Mouse (Mus musculus) lung, embryonic 16.5 days (tissue): ENCODE results near the gene Mycbpap. TPM values are rescaled to one million over a fixed set of nuclear protein-coding genes. Genes with fewer than 3 reads are reported as not detected.

Source experiments
- ATAC-seq: fragments of 200-750 bp; cut with Nextera tagmentation; 2 replicates; pipeline ENCODE4 v1.8.0; 2017; ENCODE audit warnings: low read depth, mild to moderate bottlenecking, moderate library complexity
- H3K27ac ChIP-seq: fragments of 300-500 bp; sonication (generic); 2 replicates; pipeline ENCODE4 v1.5.1; 2014; ENCODE audit warnings: mild to moderate bottlenecking, control low read depth, low read length
- H3K27me3 ChIP-seq: fragments of 300-500 bp; sonication (generic); 2 replicates; pipeline ENCODE4 v1.6.1; 2014; ENCODE audit warnings: low read depth, low read length, mixed read lengths; ENCODE audit not compliant: control insufficient read depth, insufficient read depth
- H3K36me3 ChIP-seq: fragments of 300-500 bp; sonication (generic); 2 replicates; pipeline ENCODE4 v1.6.1; 2014; ENCODE audit warnings: low read length; ENCODE audit not compliant: control insufficient read depth, insufficient read depth
- H3K4me1 ChIP-seq: fragments of 300-500 bp; sonication (generic); replicated peaks from 2 replicates; pipeline ENCODE4 v1.6.1; 2014; ENCODE audit warnings: low read length, mixed read lengths; ENCODE audit not compliant: control insufficient read depth, insufficient read depth
- H3K4me2 ChIP-seq: fragments of 300-500 bp; sonication (generic); 2 replicates; pipeline ENCODE4 v1.6.1; 2014; ENCODE audit warnings: low read depth, low read length, control low read depth
- H3K4me3 ChIP-seq: fragments of 300-500 bp; sonication (generic); 2 replicates; pipeline ENCODE4 v1.5.1; 2014; ENCODE audit warnings: mild to moderate bottlenecking, low read length, control low read depth
- H3K9ac ChIP-seq: fragments of 300-500 bp; sonication (generic); 2 replicates; pipeline ENCODE4 v1.6.1; 2014; ENCODE audit warnings: low read length, control low read depth
- H3K9me3 ChIP-seq: fragments of 300-500 bp; sonication (generic); 2 replicates; pipeline ENCODE4 v1.6.1; 2016; ENCODE audit warnings: low read length; ENCODE audit not compliant: control insufficient read depth
- WGBS: fragments of 180-500 bp; shearing (Covaris S2); extraction: QIAGEN DNeasy Blood & Tissue Kit; methylation state at CpG from one replicate; pipeline ENCODE4 v1.1.7; 2014; 5-methylcytosine and 5-hydroxymethylcytosine counted together
- polyA plus RNA-seq: library from polyadenylated mRNA; unstranded; fragments of >200 nt; fragmentation: Nextera tagmentation; extraction: Ambion mirVana; gene quantifications from 2 replicates; pipeline ENCODE4 v1.2.1, GENCODE M21; 2015

Mycbpap gene
- polyA plus RNA-seq, 1 experiment from 2014 or later, result 8.4 TPM

DNA sequence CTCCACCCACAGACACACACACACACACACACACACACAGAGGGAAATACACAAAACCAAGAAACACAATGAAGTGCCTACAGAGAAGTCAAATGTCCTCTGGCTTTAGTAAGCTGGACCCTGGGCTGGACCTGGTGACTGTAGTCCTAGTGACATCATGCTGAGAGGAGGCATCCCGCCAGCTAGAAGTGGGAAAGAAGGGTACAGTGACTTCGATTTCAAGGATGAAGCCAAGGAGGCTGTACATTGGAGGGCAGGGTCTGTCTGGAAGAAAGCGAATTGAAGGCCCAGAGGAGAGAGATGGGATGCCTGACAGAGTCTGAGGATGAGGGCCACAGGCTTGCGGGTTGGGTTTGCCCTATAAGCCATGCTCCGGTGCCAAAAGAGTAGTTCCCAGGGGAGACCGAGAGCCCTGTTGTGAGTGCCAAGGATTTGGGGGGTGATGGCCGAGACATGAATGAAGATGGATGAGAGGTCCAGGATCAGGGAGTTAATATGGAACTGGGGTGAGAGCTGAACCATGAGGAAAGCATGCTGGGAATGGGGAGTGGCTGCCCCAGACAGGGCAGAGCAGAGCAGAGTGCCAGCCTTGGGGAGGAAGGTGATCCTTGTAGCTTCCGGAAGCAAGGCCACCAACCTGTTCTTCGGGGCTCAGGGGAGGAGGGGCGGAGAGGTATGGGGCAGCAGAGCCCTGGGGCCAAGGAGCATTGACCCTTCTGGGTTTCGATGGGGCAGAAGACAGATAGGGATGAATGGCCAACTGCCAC is 32.6 kb downstream of the Mycbpap start:
- no peak overlapping the region for H3K4me3 ChIP-seq
- H3K27me3 ChIP-seq, result peaks cover 2% of the 10 kb centered on the region; the same call in 1 of the 2 replicates

DNA sequence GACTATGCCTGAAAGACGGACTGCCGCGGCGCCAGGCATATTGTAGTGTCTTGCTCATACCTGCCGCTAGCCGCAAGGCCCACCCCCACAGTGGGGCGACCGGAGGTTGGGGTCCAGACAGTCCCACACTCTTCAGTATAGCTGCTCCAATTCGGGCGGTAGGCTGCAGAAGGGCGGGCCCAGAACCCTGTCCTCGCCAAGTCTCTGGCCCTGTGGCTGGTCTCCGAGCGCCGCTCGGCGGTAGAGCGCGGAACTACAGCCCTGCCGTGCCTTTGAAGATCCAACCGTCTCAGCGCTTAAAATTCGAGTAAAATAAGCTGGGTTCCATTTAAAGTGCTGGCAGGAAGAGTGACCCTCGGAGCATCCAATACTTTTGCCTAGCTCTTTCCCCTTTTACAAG is 35.5 kb downstream of the Mycbpap start, which contains the start of gene Spata20:
TSS of gene Spata20 (minus strand) at position 179 of the 400 bp plus-strand sequence.
- Histone ChIP-seq H3K9ac (no peak within 1 kb of the TSS), H3K4me3 (peak within 1 kb of the TSS; percentile 20), H3K9me3 (no peaks in the 10 kb centered on the region), H3K4me2 (peak within 1 kb of the TSS; percentile 30; the same call in 1 of the 2 replicates), H3K36me3 (no peaks in the 10 kb centered on the region), H3K27me3 (peaks cover 2% of the 10 kb centered on the region; the same call in 1 of the 2 replicates), H3K27ac (no peak within 1 kb of the TSS), H3K4me1 (peaks cover 12% of the 10 kb centered on the region; the same call in 1 of the 2 replicates)
- peak; percentile 69 for ATAC-seq
- WGBS, result 2% methylated on average over 24 of the region's 24 CpGs

More for the DNA sequence above, 32.6 kb downstream of the Mycbpap start:
- peaks cover 25% of the 10 kb centered on the region; the same call in 1 of the 2 replicates for H3K4me1 ChIP-seq
- H3K36me3 ChIP-seq, result no peaks in the 10 kb centered on the region
- no peak for ATAC-seq
- H3K27ac ChIP-seq, result no peak overlapping the region
- no peaks in the 10 kb centered on the region for H3K9me3 ChIP-seq
- no peak overlapping the region for H3K4me2 ChIP-seq
- WGBS, result 79% methylated on average over 11 of the region's 11 CpGs
- no peak overlapping the region for H3K9ac ChIP-seq

- no peak overlapping the region for H3K4me2 ChIP-seq
- peaks cover 2% of the 10 kb centered on the region; the same call in 1 of the 2 replicates for H3K27me3 ChIP-seq
Observed at GRCm38 (mm10) chr11:94485223-94485622, 36.3 kb downstream of the Mycbpap start.

GRCm38 (mm10) chr11:94484636-94485035 is 36.9 kb downstream of the Mycbpap start:
- Histone ChIP-seq H3K4me2 (no peak overlapping the region), H3K36me3 (no peaks in the 10 kb centered on the region), H3K9me3 (no peaks in the 10 kb centered on the region), H3K27me3 (peaks cover 2% of the 10 kb centered on the region; the same call in 1 of the 2 replicates), H3K4me1 (peaks cover 3% of the 10 kb centered on the region; the same call in 1 of the 2 replicates), H3K4me3 (no peak overlapping the region), H3K27ac (no peak overlapping the region), H3K9ac (no peak overlapping the region)
- ATAC-seq, result no peak
- WGBS, result 87% methylated on average over 9 of the region's 9 CpGs

More at GRCm38 (mm10) chr11:94485223-94485622, 36.3 kb downstream of the Mycbpap start:
- ATAC-seq, result no peak
- no peak overlapping the region for H3K9ac ChIP-seq
- no peak overlapping the region for H3K27ac ChIP-seq
- H3K4me3 ChIP-seq, result no peak overlapping the region
- 59% methylated on average over 5 of the region's 5 CpGs for WGBS
- no peaks in the 10 kb centered on the region for H3K9me3 ChIP-seq
- no peaks in the 10 kb centered on the region for H3K36me3 ChIP-seq
- peaks cover 8% of the 10 kb centered on the region; the same call in 1 of the 2 replicates for H3K4me1 ChIP-seq

- WGBS, result 72% methylated on average over 14 of the region's 14 CpGs
- Histone ChIP-seq H3K4me1 (peaks cover 2% of the 10 kb centered on the region; the same call in 1 of the 2 replicates), H3K9ac (no peak overlapping the region), H3K36me3 (no peaks in the 10 kb centered on the region), H3K27me3 (peaks cover 2% of the 10 kb centered on the region; the same call in 1 of the 2 replicates), H3K9me3 (no peaks in the 10 kb centered on the region), H3K4me3 (no peak overlapping the region), H3K27ac (no peak overlapping the region), H3K4me2 (no peak overlapping the region)
- no peak for ATAC-seq
Observed at GRCm38 (mm10) chr11:94483921-94484320, 37.6 kb downstream of the Mycbpap start.

- Histone ChIP-seq H3K27me3 (peaks cover 2% of the 10 kb centered on the region; the same call in 1 of the 2 replicates), H3K4me3 (no peak overlapping the region), H3K36me3 (no peaks in the 10 kb centered on the region), H3K4me2 (no peak overlapping the region), H3K9ac (no peak overlapping the region), H3K4me1 (peaks cover 2% of the 10 kb centered on the region; the same call in 1 of the 2 replicates), H3K27ac (no peak overlapping the region), H3K9me3 (no peaks in the 10 kb centered on the region)
- ATAC-seq, result no peak
- 78% methylated on average over 11 of the region's 11 CpGs for WGBS
Observed at GRCm38 (mm10) chr11:94483436-94483835, 38.1 kb downstream of the Mycbpap start.

DNA sequence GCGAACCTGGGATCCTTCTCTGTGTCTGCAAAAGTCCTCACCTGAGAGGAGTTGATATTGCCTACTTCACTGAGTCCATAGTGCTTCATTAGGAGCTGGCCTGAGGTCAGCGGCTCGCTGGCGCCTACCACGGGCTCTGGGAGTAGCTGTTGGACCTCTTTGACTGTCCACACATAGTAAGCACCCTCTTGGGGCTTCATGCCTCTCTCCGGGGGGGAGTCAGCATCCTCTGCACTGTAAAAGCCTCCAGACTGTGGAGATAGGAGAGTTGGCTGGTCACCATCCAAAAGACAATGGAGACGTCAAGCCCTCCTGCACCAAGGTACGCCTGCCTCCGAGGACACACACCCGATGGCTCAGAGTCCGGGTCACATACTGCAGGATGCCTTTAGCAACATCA is 38.8 kb downstream of the Mycbpap start:
- Histone ChIP-seq H3K4me1 (peaks cover 2% of the 10 kb centered on the region; the same call in 1 of the 2 replicates), H3K9me3 (no peaks in the 10 kb centered on the region), H3K27me3 (peaks cover 2% of the 10 kb centered on the region; the same call in 1 of the 2 replicates), H3K4me2 (no peak overlapping the region), H3K36me3 (no peaks in the 10 kb centered on the region), H3K9ac (no peak overlapping the region), H3K27ac (no peak overlapping the region), H3K4me3 (no peak overlapping the region)
- WGBS, result 91% methylated on average over 11 of the region's 11 CpGs
- ATAC-seq, result no peak

DNA sequence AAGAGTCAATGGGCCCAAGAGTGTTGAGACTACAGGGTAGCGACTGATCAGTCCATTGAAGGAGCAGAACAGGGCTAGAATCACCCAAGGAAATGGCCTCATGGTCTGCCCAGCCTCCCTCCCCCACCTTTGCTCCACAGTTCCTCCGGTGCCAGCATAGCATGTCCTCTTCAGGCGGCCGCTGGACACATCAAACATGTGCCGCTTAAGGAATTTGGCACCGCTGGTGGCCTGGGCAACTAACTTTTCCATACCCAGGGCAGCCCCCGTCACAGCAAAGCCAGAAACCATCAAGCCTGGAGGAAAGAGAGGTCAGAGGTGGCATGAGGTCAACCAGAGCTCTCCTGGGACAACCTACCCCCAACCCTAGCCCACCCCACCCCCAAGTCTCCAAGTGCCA is 39.6 kb downstream of the Mycbpap start:
- ATAC-seq, result no peak
- Histone ChIP-seq H3K4me2 (no peak overlapping the region), H3K4me1 (peaks cover 2% of the 10 kb centered on the region; the same call in 1 of the 2 replicates), H3K27me3 (peaks cover 2% of the 10 kb centered on the region; the same call in 1 of the 2 replicates), H3K9ac (no peak overlapping the region), H3K9me3 (no peaks in the 10 kb centered on the region), H3K4me3 (no peak overlapping the region), H3K36me3 (no peaks in the 10 kb centered on the region), H3K27ac (no peak overlapping the region)
- 88% methylated on average over 7 of the region's 7 CpGs for WGBS

DNA sequence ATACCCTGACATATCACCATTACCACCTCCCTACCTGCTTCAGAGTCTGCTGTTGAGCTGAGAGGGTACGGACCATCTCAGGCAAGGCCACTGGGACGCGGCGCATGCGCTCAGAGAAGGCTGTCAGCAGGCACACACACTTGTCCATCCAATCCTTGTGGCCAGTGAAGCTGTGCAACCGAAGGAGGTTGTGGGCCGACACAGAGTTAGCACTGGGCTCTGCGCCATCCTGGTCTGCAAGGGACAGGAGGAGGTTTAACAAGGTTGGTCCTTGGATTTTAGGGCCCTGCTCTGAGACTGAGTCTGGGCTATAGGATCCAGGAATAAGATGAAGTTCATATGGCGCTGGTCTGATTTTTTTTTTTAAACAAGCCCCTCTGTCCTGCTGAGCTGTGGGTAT is 41.2 kb downstream of the Mycbpap start:
- Histone ChIP-seq H3K4me3 (no peak overlapping the region), H3K27me3 (peaks cover 9% of the 10 kb centered on the region), H3K4me2 (no peak overlapping the region), H3K27ac (no peak overlapping the region), H3K4me1 (peaks cover 3% of the 10 kb centered on the region; the same call in 1 of the 2 replicates), H3K9ac (no peak overlapping the region), H3K9me3 (no peaks in the 10 kb centered on the region), H3K36me3 (no peaks in the 10 kb centered on the region)
- WGBS, result 85% methylated on average over 9 of the region's 9 CpGs
- no peak for ATAC-seq
